Mouse (Mus musculus) embryo, embryonic 11.5 days (tissue): ENCODE data around the gene Cop1.

Source experiments
- DNase-seq: peaks from one replicate; pipeline ENCODE4 v3.0.0-alpha.2; 2012; ENCODE audit warnings: low read depth, low spot score

The Cop1 gene

DNA sequence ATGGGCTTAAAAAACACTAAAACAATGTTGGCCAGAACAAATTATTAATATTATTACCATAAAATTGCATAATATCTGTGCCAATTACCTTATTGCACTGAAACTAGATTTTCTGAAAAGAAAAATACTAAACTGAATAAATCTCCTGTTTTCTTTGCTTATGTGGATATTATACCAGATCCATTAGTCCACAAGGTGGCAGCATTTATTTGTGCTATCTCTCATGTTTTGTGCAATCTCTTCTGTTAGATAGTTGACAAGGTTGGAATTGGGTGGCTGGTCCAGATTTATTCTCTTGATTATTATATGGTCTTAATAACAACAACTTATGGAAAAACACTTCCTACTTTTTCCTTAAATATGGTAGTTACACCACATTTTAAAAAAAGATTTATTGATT is 58.1 kb downstream of the Cop1 start:
- DNase-seq: no peak

DNA sequence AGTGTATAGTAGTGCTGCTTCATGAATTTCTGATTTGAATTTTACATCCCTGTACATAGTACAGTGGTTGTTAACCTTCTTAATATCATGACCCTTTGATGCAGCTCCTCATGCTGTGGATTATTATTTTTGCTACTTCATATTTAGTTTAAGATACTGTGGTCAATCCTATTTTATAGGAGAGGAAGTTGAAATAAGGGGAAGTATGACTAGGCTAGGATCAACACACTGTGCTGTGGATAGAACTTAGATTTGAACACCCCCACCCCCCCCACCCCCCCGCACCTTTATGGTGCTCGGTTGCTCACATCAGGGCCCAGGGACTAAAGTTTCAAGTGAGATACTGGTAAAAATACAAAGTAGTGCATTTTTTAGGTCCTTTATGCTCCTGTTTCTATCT is 58.7 kb downstream of the Cop1 start:
- no peak for DNase-seq

GRCm38 (mm10) chr1:159301418-159302082 is 69.4 kb downstream of the Cop1 start:
- DNase-seq: no peak

DNA sequence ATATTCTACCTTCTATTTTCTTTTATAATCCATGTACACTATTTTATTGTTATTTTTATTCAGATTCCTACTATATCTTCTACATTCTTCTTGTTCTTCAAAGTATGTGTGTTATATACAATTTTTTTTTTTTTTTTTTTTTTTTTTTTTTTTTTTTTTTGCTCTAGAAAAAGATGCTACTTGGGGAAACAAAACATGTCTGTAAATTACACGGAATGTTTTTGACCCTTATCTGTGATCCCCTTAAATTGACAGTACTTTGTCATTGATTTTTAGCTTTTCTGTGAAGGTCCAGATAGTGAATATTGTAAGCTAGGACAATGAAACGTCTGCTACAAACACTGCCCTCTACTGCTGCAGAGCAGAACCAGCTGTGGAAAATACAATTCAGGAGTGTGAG is 81.5 kb downstream of the Cop1 start:
- no peak for DNase-seq

- no peak for DNase-seq
Observed at GRCm38 (mm10) chr1:159322586-159322985, 90.5 kb downstream of the Cop1 start.

GRCm38 (mm10) chr1:159331008-159331407 is 98.9 kb downstream of the Cop1 start:
- DNase-seq: no peak

DNA sequence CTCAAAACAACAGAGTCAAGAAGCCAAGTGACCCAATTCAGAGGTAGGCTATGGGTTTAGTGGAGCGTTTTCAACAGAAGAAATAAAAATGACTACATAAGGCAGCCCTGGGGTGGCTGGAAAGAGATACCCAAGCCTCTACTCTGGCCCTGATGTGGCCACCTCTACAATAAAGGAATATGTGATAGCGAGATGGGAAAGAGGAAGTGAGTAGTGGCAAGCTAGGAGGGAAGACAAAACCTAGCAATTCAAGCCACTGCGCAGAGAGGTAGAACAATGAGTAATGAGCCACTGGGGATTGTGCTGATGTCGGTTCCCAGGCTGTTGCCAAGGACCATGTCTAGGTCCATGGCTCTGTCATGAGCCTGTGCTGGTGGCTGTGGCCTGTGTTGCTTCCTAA is 102.0 kb downstream of the Cop1 start:
- no peak for DNase-seq

GRCm38 (mm10) chr1:159342355-159342754 is 110.2 kb downstream of the Cop1 start:
- DNase-seq: no peak

- DNase-seq: no peak
Observed at GRCm38 (mm10) chr1:159355027-159355570, 123.0 kb downstream of the Cop1 start.

- DNase-seq: no peak
Observed at GRCm38 (mm10) chr1:159358713-159359112, 126.6 kb downstream of the Cop1 start.

- DNase-seq: no peak
Observed at GRCm38 (mm10) chr1:159371881-159372390, 139.8 kb downstream of the Cop1 start.

DNA sequence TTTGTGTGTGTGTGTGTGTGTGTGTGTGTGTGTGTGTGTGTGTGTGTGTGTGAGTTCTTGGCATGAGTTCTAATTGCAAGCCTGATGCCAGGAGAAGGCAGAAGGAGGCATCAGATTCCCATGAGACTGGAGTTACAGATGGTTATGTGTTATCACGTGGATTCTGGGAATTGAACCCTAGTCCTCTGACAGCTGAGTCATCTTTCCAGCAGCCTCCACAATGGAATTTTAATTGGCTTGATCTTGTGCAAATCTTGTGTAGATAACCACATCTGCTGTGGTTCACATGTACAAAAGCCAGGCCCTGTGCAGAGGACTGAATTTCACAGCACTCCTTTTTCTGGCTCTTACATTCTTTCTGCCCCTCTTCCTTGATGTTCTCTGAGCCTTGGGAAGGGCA is 150.1 kb downstream of the Cop1 start:
- no peak for DNase-seq

GRCm38 (mm10) chr1:159382916-159383315 is 150.8 kb downstream of the Cop1 start:
- no peak for DNase-seq

DNA sequence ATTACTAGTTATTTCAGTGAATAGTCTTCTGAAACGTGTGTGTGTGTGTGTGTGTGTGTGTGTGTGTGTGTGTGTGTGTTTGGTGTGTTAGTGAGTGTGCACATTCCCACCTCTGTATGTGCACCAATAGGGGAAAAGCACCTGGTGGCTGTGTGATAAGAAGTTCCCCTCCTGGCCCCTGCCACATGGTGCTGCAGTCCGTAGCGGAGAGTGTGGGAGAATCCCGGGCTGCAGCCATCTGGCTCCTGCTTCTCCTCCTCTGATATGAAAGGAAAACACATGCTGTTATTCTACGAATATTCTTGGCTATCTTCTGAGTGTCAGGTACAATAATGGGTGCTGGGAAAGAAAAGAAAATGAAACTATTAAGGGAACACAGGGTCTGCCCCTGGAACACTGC is 154.3 kb downstream of the Cop1 start:
- DNase-seq: no peak

- no peak for DNase-seq
Observed at GRCm38 (mm10) chr1:159388565-159389024, 156.5 kb downstream of the Cop1 start.

GRCm38 (mm10) chr1:159390049-159390448 is 157.9 kb downstream of the Cop1 start:
- DNase-seq: peak; percentile 41

GRCm38 (mm10) chr1:159392667-159393066 is 160.5 kb downstream of the Cop1 start:
- DNase-seq: no peak

DNA sequence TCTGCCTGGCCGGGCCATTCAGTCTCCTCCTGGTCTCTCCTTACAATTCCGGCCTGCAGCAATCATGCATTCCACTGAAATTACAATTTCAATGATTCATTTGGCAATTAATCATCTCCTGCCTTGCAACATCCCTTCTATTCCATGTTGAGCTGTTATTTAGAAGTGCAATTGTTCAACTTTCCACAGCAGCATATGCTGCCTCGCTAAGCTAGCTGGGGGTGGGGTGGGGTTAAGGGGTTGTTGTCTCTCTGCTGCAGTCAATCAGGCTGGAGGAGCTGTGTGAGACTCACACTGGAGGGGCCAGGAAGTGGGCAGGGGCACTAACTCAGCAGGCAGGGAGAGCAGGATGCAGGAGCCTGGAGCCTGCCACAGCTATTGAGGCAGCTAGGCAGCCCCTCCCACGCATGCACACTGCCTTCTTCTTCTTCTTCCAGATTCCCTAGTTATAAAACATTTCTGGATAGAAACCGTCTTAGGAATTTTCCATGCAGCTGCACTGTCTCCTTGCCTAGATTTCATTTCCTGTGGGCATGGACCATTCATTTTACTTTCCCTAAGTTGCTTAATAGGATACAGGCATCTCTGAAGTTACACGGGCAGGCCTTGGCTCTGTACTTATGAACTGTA is 161.1 kb downstream of the Cop1 start:
- no peak for DNase-seq

- no peak for DNase-seq
Observed at GRCm38 (mm10) chr1:159393931-159394330, 161.8 kb downstream of the Cop1 start.

DNA sequence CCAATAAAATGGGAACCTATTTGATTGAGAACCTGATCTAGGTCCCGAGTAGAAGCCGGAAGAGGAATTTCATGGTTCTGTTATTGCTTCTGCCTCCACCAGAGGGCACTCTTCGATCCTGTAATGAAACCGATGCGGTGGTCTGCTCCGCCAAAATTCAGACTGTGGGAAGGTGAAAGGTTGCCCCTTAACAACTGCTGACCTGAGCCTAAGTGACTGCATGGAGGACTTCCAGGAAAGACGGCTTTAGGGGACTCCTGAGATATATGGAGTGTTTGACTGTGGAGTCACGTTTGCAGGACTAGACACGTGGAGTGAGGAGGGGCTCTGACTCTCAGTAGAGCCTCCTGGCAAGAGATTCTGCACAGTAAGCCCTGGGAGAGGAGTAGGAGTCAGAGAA is 164.4 kb downstream of the Cop1 start:
- DNase-seq: peak; percentile 59
